Mouse (Mus musculus): ENCODE measurements around the gene Slc25a34. TPM values are rescaled to one million over a fixed set of nuclear protein-coding genes. Genes with fewer than 3 reads are reported as not detected.

Gene Slc25a34
- polyA plus RNA-seq, 1 experiment: 7.7 TPM

GRCm38 (mm10) chr4:141651944-141652343 lies 28.3 kb upstream of the Slc25a34 start:
- no peak overlapping the region for H3K4me3 ChIP-seq (replicated peaks; ENCODE audit: insufficient read depth, low read depth, low read length)
- H3K27me3 ChIP-seq (ENCODE audit: control insufficient read depth, insufficient read depth, low read length): no peaks in the 10 kb centered on the region
- no peak for TF ChIP-seq POLR2A (IDR thresholded peaks at IDR 0.05; ENCODE audit: borderline replicate concordance, insufficient read depth, low read length)
- TF ChIP-seq CTCF (IDR thresholded peaks at IDR 0.05; ENCODE audit: borderline replicate concordance, insufficient read depth, low read depth, low read length): no peak
- H3K27ac ChIP-seq (ENCODE audit: insufficient read depth, low read length): no peak overlapping the region
- 72% methylated on average over 10 of the region's 10 CpGs for WGBS
- DNase-seq: no peak
- peaks cover 40% of the 10 kb centered on the region for H3K4me1 ChIP-seq (ENCODE audit: control insufficient read depth, insufficient read depth, low read length)

- no peaks in the 10 kb centered on the region for H3K27me3 ChIP-seq (ENCODE audit: control insufficient read depth, insufficient read depth, low read length)
- 38% methylated on average over 6 of the region's 6 CpGs for WGBS
- peaks cover 33% of the 10 kb centered on the region for H3K4me1 ChIP-seq (ENCODE audit: control insufficient read depth, insufficient read depth, low read length)
- no peak for TF ChIP-seq CTCF (IDR thresholded peaks at IDR 0.05; ENCODE audit: borderline replicate concordance, insufficient read depth, low read depth, low read length)
- TF ChIP-seq POLR2A (IDR thresholded peaks at IDR 0.05; ENCODE audit: borderline replicate concordance, insufficient read depth, low read length): no peak
- 0 out of 2 replicates have a peak overlapping the region, but pooled peaks have one; percentile 23 for H3K27ac ChIP-seq (ENCODE audit: insufficient read depth, low read length)
- no peak for DNase-seq
- H3K4me3 ChIP-seq (replicated peaks; ENCODE audit: insufficient read depth, low read depth, low read length): no peak overlapping the region
Measured at GRCm38 (mm10) chr4:141651286-141651685, 27.7 kb upstream of the Slc25a34 start.

- H3K27ac ChIP-seq (ENCODE audit: insufficient read depth, low read length): no peak overlapping the region
- no peak for DNase-seq
- no peak for TF ChIP-seq CTCF (IDR thresholded peaks at IDR 0.05; ENCODE audit: borderline replicate concordance, insufficient read depth, low read depth, low read length)
- no peak for TF ChIP-seq POLR2A (IDR thresholded peaks at IDR 0.05; ENCODE audit: borderline replicate concordance, insufficient read depth, low read length)
- H3K4me1 ChIP-seq (ENCODE audit: control insufficient read depth, insufficient read depth, low read length): peaks cover 22% of the 10 kb centered on the region
- 46% methylated on average over 6 of the region's 6 CpGs for WGBS
- no peak overlapping the region for H3K4me3 ChIP-seq (replicated peaks; ENCODE audit: insufficient read depth, low read depth, low read length)
- H3K27me3 ChIP-seq (ENCODE audit: control insufficient read depth, insufficient read depth, low read length): no peaks in the 10 kb centered on the region
Measured at GRCm38 (mm10) chr4:141649244-141649643, 25.6 kb upstream of the Slc25a34 start.

- no peaks in the 10 kb centered on the region for H3K27me3 ChIP-seq (ENCODE audit: control insufficient read depth, insufficient read depth, low read length)
- peaks cover 20% of the 10 kb centered on the region for H3K4me1 ChIP-seq (ENCODE audit: control insufficient read depth, insufficient read depth, low read length)
- 0 out of 2 replicates have a peak overlapping the region, but pooled peaks have one; percentile 19 for H3K27ac ChIP-seq (ENCODE audit: insufficient read depth, low read length)
- TF ChIP-seq CTCF (IDR thresholded peaks at IDR 0.05; ENCODE audit: borderline replicate concordance, insufficient read depth, low read depth, low read length): no peak
- TF ChIP-seq POLR2A (IDR thresholded peaks at IDR 0.05; ENCODE audit: borderline replicate concordance, insufficient read depth, low read length): no peak
- no peak overlapping the region for H3K4me3 ChIP-seq (replicated peaks; ENCODE audit: insufficient read depth, low read depth, low read length)
- 51% methylated on average over 5 of the region's 5 CpGs for WGBS
- DNase-seq: no peak
Measured at GRCm38 (mm10) chr4:141648262-141648661, 24.6 kb upstream of the Slc25a34 start.

GRCm38 (mm10) chr4:141647187-141647586 lies 23.6 kb upstream of the Slc25a34 start:
- no peak overlapping the region for H3K27ac ChIP-seq (ENCODE audit: insufficient read depth, low read length)
- no peak overlapping the region for H3K4me3 ChIP-seq (replicated peaks; ENCODE audit: insufficient read depth, low read depth, low read length)
- no peak for DNase-seq
- TF ChIP-seq CTCF (IDR thresholded peaks at IDR 0.05; ENCODE audit: borderline replicate concordance, insufficient read depth, low read depth, low read length) (no peak), POLR2A (IDR thresholded peaks at IDR 0.05; ENCODE audit: borderline replicate concordance, insufficient read depth, low read length) (no peak)
- 91% methylated on average over 3 of the region's 3 CpGs for WGBS
- H3K27me3 ChIP-seq (ENCODE audit: control insufficient read depth, insufficient read depth, low read length): no peaks in the 10 kb centered on the region
- H3K4me1 ChIP-seq (ENCODE audit: control insufficient read depth, insufficient read depth, low read length): peaks cover 25% of the 10 kb centered on the region

GRCm38 (mm10) chr4:141645988-141646387 lies 22.4 kb upstream of the Slc25a34 start:
- TF ChIP-seq CTCF (IDR thresholded peaks at IDR 0.05; ENCODE audit: borderline replicate concordance, insufficient read depth, low read depth, low read length): no peak
- no peak for TF ChIP-seq POLR2A (IDR thresholded peaks at IDR 0.05; ENCODE audit: borderline replicate concordance, insufficient read depth, low read length)
- WGBS: 90% methylated on average over 8 of the region's 8 CpGs
- H3K27ac ChIP-seq (ENCODE audit: insufficient read depth, low read length): no peak overlapping the region
- no peak for DNase-seq
- peaks cover 28% of the 10 kb centered on the region for H3K4me1 ChIP-seq (ENCODE audit: control insufficient read depth, insufficient read depth, low read length)
- no peaks in the 10 kb centered on the region for H3K27me3 ChIP-seq (ENCODE audit: control insufficient read depth, insufficient read depth, low read length)
- no peak overlapping the region for H3K4me3 ChIP-seq (replicated peaks; ENCODE audit: insufficient read depth, low read depth, low read length)

- WGBS: under 1% methylated on average over 7 of the region's 7 CpGs
- H3K4me1 ChIP-seq (ENCODE audit: control insufficient read depth, insufficient read depth, low read length): peaks cover 26% of the 10 kb centered on the region
- no peak for TF ChIP-seq POLR2A (IDR thresholded peaks at IDR 0.05; ENCODE audit: borderline replicate concordance, insufficient read depth, low read length)
- peak; percentile 62 to 76 for DNase-seq
- H3K27me3 ChIP-seq (ENCODE audit: control insufficient read depth, insufficient read depth, low read length): no peaks in the 10 kb centered on the region
- peak overlapping the region; percentile 85 for H3K27ac ChIP-seq (ENCODE audit: insufficient read depth, low read length)
- no peak overlapping the region for H3K4me3 ChIP-seq (replicated peaks; ENCODE audit: insufficient read depth, low read depth, low read length)
Measured at GRCm38 (mm10) chr4:141643118-141643855, 19.7 kb upstream of the Slc25a34 start.

All from cerebellum, adult 2 months (tissue).